Mouse (Mus musculus) thymus, adult 2 months (tissue): ENCODE measurements around the gene Chst8. TPM values are rescaled to one million over a fixed set of nuclear protein-coding genes. Genes with fewer than 3 reads are reported as not detected.
A peak's percentile ranks its signal among the peaks of the same experiment; 100 is the strongest.

ENCODE experiments used
- DNase-seq: peaks from one replicate; pipeline ENCODE4 v3.0.0; 2021
- H3K27ac ChIP-seq: fragments of 200-500 bp; 2 replicates; pipeline ENCODE4 v1.5.1; 2012; ENCODE audit warnings: low read length, control low read depth; ENCODE audit not compliant: control insufficient read depth, insufficient read depth
- H3K27me3 ChIP-seq: fragments of 200-500 bp; 2 replicates; pipeline ENCODE4 v1.6.1; 2012; ENCODE audit warnings: mild to moderate bottlenecking, low read length, moderate library complexity, mixed read lengths; ENCODE audit not compliant: control insufficient read depth, insufficient read depth
- H3K36me3 ChIP-seq: fragments of 200-500 bp; 2 replicates; pipeline ENCODE4 v1.6.1; 2012; ENCODE audit warnings: mild to moderate bottlenecking, low read length, moderate library complexity; ENCODE audit not compliant: control insufficient read depth, insufficient read depth
- H3K4me1 ChIP-seq: fragments of 200-500 bp; replicated peaks from 2 replicates; pipeline ENCODE4 v1.6.1; 2012; ENCODE audit warnings: low read length; ENCODE audit not compliant: control insufficient read depth, insufficient read depth
- H3K4me3 ChIP-seq: fragments of 200-500 bp; 2 replicates; pipeline ENCODE4 v1.5.1; 2012; ENCODE audit warnings: mild to moderate bottlenecking, low read length, control low read depth, moderate library complexity; ENCODE audit not compliant: control insufficient read depth, insufficient read depth
- CTCF ChIP-seq: fragments of 200-500 bp; IDR thresholded peaks from 2 replicates; pipeline ENCODE4 v1.5.1; 2012; ENCODE audit warnings: mild to moderate bottlenecking, control low read depth, low read length, moderate library complexity, borderline replicate concordance; ENCODE audit not compliant: control insufficient read depth, poor library complexity, insufficient read depth; ENCODE audit errors: extremely low read depth
- POLR2A ChIP-seq: fragments of 200-500 bp; IDR thresholded peaks from 2 replicates; pipeline ENCODE4 v1.6.1; 2012; ENCODE audit warnings: mild to moderate bottlenecking, low read length, control low read depth, moderate library complexity; ENCODE audit not compliant: control insufficient read depth, poor library complexity, insufficient read depth; ENCODE audit errors: extremely low read depth
- WGBS: fragments of 180-500 bp; shearing (Covaris S2); methylation state at CpG from one replicate; pipeline ENCODE4 v1.1.7; 2018; 5-methylcytosine and 5-hydroxymethylcytosine counted together
- polyA plus RNA-seq: library from polyadenylated mRNA; depleted of rRNA; stranded (reverse); fragments of >200 nt; gene quantifications from 2 replicates; pipeline ENCODE4 v1.2.3, GENCODE M21; 2012

Chst8 gene
- polyA plus RNA-seq, 1 experiment = 6.3 TPM

- Histone ChIP-seq H3K27me3 (no peaks in the 10 kb centered on the region), H3K36me3 (no peaks in the 10 kb centered on the region), H3K4me1 (no peaks in the 10 kb centered on the region), H3K27ac (no peak overlapping the region), H3K4me3 (no peak overlapping the region)
- 72% methylated on average over 5 of the region's 5 CpGs for WGBS
- DNase-seq = no peak
- TF ChIP-seq POLR2A (no peak), CTCF (no peak)
These were observed 34.9 kb upstream of the Chst8 start for GRCm38 (mm10) chr7:34847410-34847809.

GRCm38 (mm10) chr7:34838749-34839148 lies 26.2 kb upstream of the Chst8 start:
- Histone ChIP-seq H3K27me3 (no peaks in the 10 kb centered on the region), H3K27ac (no peak overlapping the region), H3K4me3 (no peak overlapping the region), H3K36me3 (no peaks in the 10 kb centered on the region), H3K4me1 (no peaks in the 10 kb centered on the region)
- WGBS = 91% methylated on average over 4 of the region's 4 CpGs
- TF ChIP-seq POLR2A (no peak), CTCF (no peak)
- no peak for DNase-seq

GRCm38 (mm10) chr7:34838231-34838630 lies 25.7 kb upstream of the Chst8 start:
- Histone ChIP-seq H3K27ac (no peak overlapping the region), H3K27me3 (no peaks in the 10 kb centered on the region), H3K4me3 (no peak overlapping the region), H3K4me1 (no peaks in the 10 kb centered on the region), H3K36me3 (no peaks in the 10 kb centered on the region)
- TF ChIP-seq CTCF = no peak
- WGBS = 93% methylated on average over 4 of the region's 4 CpGs
- no peak for DNase-seq

GRCm38 (mm10) chr7:34826255-34826909 lies 13.9 kb upstream of the Chst8 start:
- TF ChIP-seq POLR2A (no peak), CTCF (no peak)
- no peak overlapping the region for H3K4me3 ChIP-seq
- no peaks in the 10 kb centered on the region for H3K36me3 ChIP-seq
- no peak overlapping the region for H3K27ac ChIP-seq
- H3K4me1 ChIP-seq = no peaks in the 10 kb centered on the region
- no peaks in the 10 kb centered on the region for H3K27me3 ChIP-seq
- peak; percentile 25 for DNase-seq
- 45% methylated on average over 3 of the region's 3 CpGs for WGBS

GRCm38 (mm10) chr7:34821587-34821986 lies 9.1 kb upstream of the Chst8 start:
- Histone ChIP-seq H3K4me1 (no peaks in the 10 kb centered on the region), H3K36me3 (no peaks in the 10 kb centered on the region), H3K4me3 (no peak overlapping the region), H3K27me3 (no peaks in the 10 kb centered on the region), H3K27ac (no peak overlapping the region)
- DNase-seq = no peak
- TF ChIP-seq POLR2A (no peak), CTCF (no peak)
- 79% methylated on average over 9 of the region's 9 CpGs for WGBS

GRCm38 (mm10) chr7:34820554-34820953 lies 8.0 kb upstream of the Chst8 start:
- no peak overlapping the region for H3K27ac ChIP-seq
- DNase-seq = no peak
- 71% methylated on average over 6 of the region's 6 CpGs for WGBS
- no peaks in the 10 kb centered on the region for H3K4me1 ChIP-seq
- H3K36me3 ChIP-seq = no peaks in the 10 kb centered on the region
- TF ChIP-seq CTCF (no peak), POLR2A (no peak)
- H3K4me3 ChIP-seq = no peak overlapping the region
- no peaks in the 10 kb centered on the region for H3K27me3 ChIP-seq

- DNase-seq = no peak
- no peak overlapping the region for H3K4me3 ChIP-seq
- 92% methylated on average over 18 of the region's 18 CpGs for WGBS
- no peaks in the 10 kb centered on the region for H3K36me3 ChIP-seq
- TF ChIP-seq POLR2A = no peak
- TF ChIP-seq CTCF = no peak
- no peak overlapping the region for H3K27ac ChIP-seq
- no peaks in the 10 kb centered on the region for H3K27me3 ChIP-seq
- H3K4me1 ChIP-seq = no peaks in the 10 kb centered on the region
These were observed 7.3 kb upstream of the Chst8 start for GRCm38 (mm10) chr7:34819796-34820195.
